Mouse (Mus musculus): ENCODE results near the gene 1700021F05Rik. TPM values are rescaled to one million over a fixed set of nuclear protein-coding genes. Genes with fewer than 3 reads are reported as not detected.
A peak's percentile ranks its signal among the peaks of the same experiment; 100 is the strongest.

Gene 1700021F05Rik
- polyA plus RNA-seq, 1 experiment from 2014 or later: 53.8 TPM

GRCm38 (mm10) chr10:43578754-43579380 is 38.1 kb upstream of the 1700021F05Rik start:
- WGBS: under 1% methylated on average over 59 of the region's 65 CpGs
- H3K4me3 ChIP-seq (ENCODE audit: low read depth, low read length): peak overlapping the region; percentile 70
- no peaks in the 10 kb centered on the region for H3K27me3 ChIP-seq (ENCODE audit: insufficient read depth, low read length)
- no peaks in the 10 kb centered on the region for H3K4me1 ChIP-seq (ENCODE audit: insufficient read depth)
- H3K4me2 ChIP-seq: peak overlapping the region; percentile 95
- peak; percentile 82 for ATAC-seq (ENCODE audit: insufficient read depth)
- peak overlapping the region; percentile 98 for H3K27ac ChIP-seq (ENCODE audit: low read depth)
- no peaks in the 10 kb centered on the region for H3K9me3 ChIP-seq (ENCODE audit: low read depth, low read length)
- TF ChIP-seq CTCF (IDR thresholded peaks at IDR 0.05; ENCODE audit: low read depth): no peak
- DNase-seq: peak; percentile 88
- peaks cover 17% of the 10 kb centered on the region for H3K36me3 ChIP-seq (ENCODE audit: insufficient read depth)
- peak overlapping the region; percentile 90 for H3K9ac ChIP-seq

GRCm38 (mm10) chr10:43578366-43578753 is 37.6 kb upstream of the 1700021F05Rik start:
- Histone ChIP-seq H3K4me2 (peak overlapping the region; percentile 95), H3K27ac (ENCODE audit: low read depth) (peak overlapping the region; percentile 98), H3K9ac (peak overlapping the region; percentile 90), H3K4me3 (ENCODE audit: low read depth, low read length) (peak overlapping the region; percentile 70), H3K4me1 (ENCODE audit: insufficient read depth) (no peaks in the 10 kb centered on the region), H3K9me3 (ENCODE audit: low read depth, low read length) (no peaks in the 10 kb centered on the region), H3K36me3 (ENCODE audit: insufficient read depth) (peaks cover 11% of the 10 kb centered on the region), H3K27me3 (ENCODE audit: insufficient read depth, low read length) (no peaks in the 10 kb centered on the region)
- no peak; the same call in 1 of the 2 replicates for TF ChIP-seq CTCF (IDR thresholded peaks at IDR 0.05; ENCODE audit: low read depth)
- ATAC-seq (ENCODE audit: insufficient read depth): peak; percentile 62
- WGBS: under 1% methylated on average over 32 of the region's 32 CpGs
- DNase-seq: peak; percentile 82

GRCm38 (mm10) chr10:43577997-43578331 is 37.2 kb upstream of the 1700021F05Rik start, which contains the start of gene Cd24a:
Gene Cd24a (plus strand): TSS chr10:43578284.
- Histone ChIP-seq H3K4me3 (ENCODE audit: low read depth, low read length) (peak within 1 kb of the TSS; percentile 70), H3K36me3 (ENCODE audit: insufficient read depth) (peaks cover 8% of the 10 kb centered on the region), H3K9me3 (ENCODE audit: low read depth, low read length) (no peaks in the 10 kb centered on the region), H3K9ac (peak within 1 kb of the TSS; percentile 90), H3K27ac (ENCODE audit: low read depth) (peak within 1 kb of the TSS; percentile 98), H3K4me1 (ENCODE audit: insufficient read depth) (no peaks in the 10 kb centered on the region), H3K27me3 (ENCODE audit: insufficient read depth, low read length) (no peaks in the 10 kb centered on the region), H3K4me2 (peak within 1 kb of the TSS; percentile 95)
- ATAC-seq (ENCODE audit: insufficient read depth): no peak
- no peak for TF ChIP-seq CTCF (IDR thresholded peaks at IDR 0.05; ENCODE audit: low read depth)
- no peak for DNase-seq
- WGBS: under 1% methylated on average over 6 of the region's 6 CpGs

- H3K9me3 ChIP-seq (ENCODE audit: low read depth, low read length): no peaks in the 10 kb centered on the region
- DNase-seq (peak; percentile 74), ATAC-seq (ENCODE audit: insufficient read depth) (peak; percentile 4; the same call in 1 of the 2 replicates)
- H3K4me2 ChIP-seq: peak overlapping the region; percentile 95
- TF ChIP-seq CTCF (IDR thresholded peaks at IDR 0.05; ENCODE audit: low read depth): peak; percentile 36
- peak overlapping the region; percentile 90 for H3K9ac ChIP-seq
- WGBS: 16% methylated on average over 19 of the region's 19 CpGs
- H3K4me3 ChIP-seq (ENCODE audit: low read depth, low read length): peak overlapping the region; percentile 70
- no peaks in the 10 kb centered on the region for H3K4me1 ChIP-seq (ENCODE audit: insufficient read depth)
- peak overlapping the region; percentile 6; the same call in 1 of the 2 replicates for H3K27ac ChIP-seq (ENCODE audit: low read depth)
- H3K36me3 ChIP-seq (ENCODE audit: insufficient read depth): peaks cover 6% of the 10 kb centered on the region
- no peaks in the 10 kb centered on the region for H3K27me3 ChIP-seq (ENCODE audit: insufficient read depth, low read length)
Observed at GRCm38 (mm10) chr10:43577299-43577996, 36.7 kb upstream of the 1700021F05Rik start.

- TF ChIP-seq CTCF (IDR thresholded peaks at IDR 0.05; ENCODE audit: low read depth): peak; percentile 93
- H3K4me1 ChIP-seq (ENCODE audit: insufficient read depth): no peaks in the 10 kb centered on the region
- no peak overlapping the region for H3K4me2 ChIP-seq
- no peak overlapping the region for H3K4me3 ChIP-seq (ENCODE audit: low read depth, low read length)
- DNase-seq: peak; percentile 93
- ATAC-seq (ENCODE audit: insufficient read depth): no peak
- WGBS: 4% methylated on average over 3 of the region's 3 CpGs
- H3K36me3 ChIP-seq (ENCODE audit: insufficient read depth): no peaks in the 10 kb centered on the region
- H3K9me3 ChIP-seq (ENCODE audit: low read depth, low read length): peaks cover 6% of the 10 kb centered on the region; the same call in 1 of the 2 replicates
- H3K27me3 ChIP-seq (ENCODE audit: insufficient read depth, low read length): no peaks in the 10 kb centered on the region
- H3K27ac ChIP-seq (ENCODE audit: low read depth): no peak overlapping the region
- H3K9ac ChIP-seq: no peak overlapping the region
Observed at GRCm38 (mm10) chr10:43574956-43575355, 34.2 kb upstream of the 1700021F05Rik start.

- H3K9ac ChIP-seq: no peak overlapping the region
- 75% methylated on average over 2 of the region's 2 CpGs for WGBS
Observed at GRCm38 (mm10) chr10:43574352-43574751, 33.6 kb upstream of the 1700021F05Rik start.

GRCm38 (mm10) chr10:43561311-43561710 is 20.5 kb upstream of the 1700021F05Rik start:
- Histone ChIP-seq H3K27me3 (ENCODE audit: insufficient read depth, low read length) (no peaks in the 10 kb centered on the region), H3K4me1 (ENCODE audit: insufficient read depth) (no peaks in the 10 kb centered on the region), H3K4me2 (no peak overlapping the region), H3K36me3 (ENCODE audit: insufficient read depth) (no peaks in the 10 kb centered on the region), H3K9me3 (ENCODE audit: low read depth, low read length) (no peaks in the 10 kb centered on the region), H3K27ac (ENCODE audit: low read depth) (no peak overlapping the region), H3K9ac (no peak overlapping the region), H3K4me3 (ENCODE audit: low read depth, low read length) (no peak overlapping the region)
- 0 out of 2 replicates have a peak, but pooled peaks have one; percentile 2 for TF ChIP-seq CTCF (IDR thresholded peaks at IDR 0.05; ENCODE audit: low read depth)
- DNase-seq (no peak), ATAC-seq (ENCODE audit: insufficient read depth) (no peak)
- 91% methylated on average over 2 of the region's 2 CpGs for WGBS

More at GRCm38 (mm10) chr10:43574352-43574751, 33.6 kb upstream of the 1700021F05Rik start:
- Histone ChIP-seq H3K9me3 (ENCODE audit: low read depth, low read length) (peaks cover 6% of the 10 kb centered on the region; the same call in 1 of the 2 replicates), H3K36me3 (ENCODE audit: insufficient read depth) (no peaks in the 10 kb centered on the region), H3K4me2 (no peak overlapping the region), H3K4me1 (ENCODE audit: insufficient read depth) (no peaks in the 10 kb centered on the region), H3K4me3 (ENCODE audit: low read depth, low read length) (no peak overlapping the region), H3K27ac (ENCODE audit: low read depth) (no peak overlapping the region), H3K27me3 (ENCODE audit: insufficient read depth, low read length) (no peaks in the 10 kb centered on the region)
- no peak for TF ChIP-seq CTCF (IDR thresholded peaks at IDR 0.05; ENCODE audit: low read depth)
- ATAC-seq (ENCODE audit: insufficient read depth) (no peak), DNase-seq (no peak)
